ENCODE assay signal across 28 mouse cellular contexts in genomic region chr2:68989117-68989516, GRCm38 (mm10).
DNase-seq lines count a peak whose midpoint lies in the region; TF ChIP-seq lines count a peak whose summit lies in the region.
"Had no signal": no experiment of that assay in that cellular context is flagged by ENCODE, and none has a peak within 500 bp of the region (broad histone marks: within the 10 kb centered on the region; RNA-seq: fewer than 3 reads in every experiment).

No protein-coding gene starts in this region.

- peak overlapping the region; percentile 56; the same call in 1 of the 2 replicates for H3K27ac ChIP-seq in left cerebral cortex, adult 2 months
- H3K27ac ChIP-seq: embryonic facial prominence, embryonic 12.5 days; hindbrain, embryonic 14.5 days; limb, embryonic 13.5 days; lung, embryonic 15.5 days; midbrain, embryonic 10.5 days; midbrain, embryonic 15.5 days; neural tube, embryonic 15.5 days had no signal

- no peak overlapping the region for H3K4me3 ChIP-seq in left cerebral cortex, adult 2 months
- H3K4me3 ChIP-seq: embryonic facial prominence, embryonic 12.5 days; limb, embryonic 13.5 days; lung, embryonic 15.5 days; midbrain, embryonic 10.5 days; midbrain, embryonic 15.5 days; neural tube, embryonic 15.5 days had no signal

- intact Hi-C loops in left cerebral cortex, postnatal 10 days (cut with DNase I): no loop called here
- intact Hi-C loops in left cerebral cortex, adult 2 months (cut with DNase I): loop anchor here (1.0 kb wide), 1 partner anchor 93 kb away; no protein-coding TSS in a partner anchor
- intact Hi-C loops in left cerebral cortex, postnatal 36 days (cut with DNase I): no loop called here

- peak; percentile 29 for DNase-seq in left cerebral cortex, adult 11 months (ENCODE audit: low spot score)
- DNase-seq in left cerebral cortex, postnatal 10 days (ENCODE audit: extremely low spot score in 1 of 2, low spot score in 2 of 2): no peak
- DNase-seq in left cerebral cortex, adult 2 months (ENCODE audit: extremely low spot score in 1 of 2, low spot score in 2 of 2): peak; percentile 47 to 63
- DNase-seq in left cerebral cortex, postnatal 36 days (ENCODE audit: low spot score in 2 of 2): peak; percentile 57 to 58
- DNase-seq in telencephalon, adult 2 months (ENCODE audit: low read depth, low spot score): peak; percentile 88
- DNase-seq in gastrocnemius, adult 8-10 months (ENCODE audit: low spot score in 2 of 2): no peak
- no peak for DNase-seq in adrenal gland, adult 8-10 months
- DNase-seq: adrenal gland, adult 2 months; B cell, adult 2 months; cerebellum, adult 11 months; cerebellum, adult 9-11 months; embryo, embryonic 11 days; gastrocnemius, postnatal 36 days; heart, adult 18-20 months; heart, postnatal 4 days; kidney, adult 11 months; kidney, postnatal 25 days; retina, postnatal 1 day; spleen, adult 18-20 months; thymus, adult 18-20 months; thymus, postnatal 25 days had no signal

- TF ChIP-seq CTCF in left cerebral cortex, adult 2 months (IDR thresholded peaks at IDR 0.05): no peak

Comparison
In these comparisons a context has a peak if more than half of its experiments do, and no peak if none do; other contexts are left out.
1. DNase-seq: peak in left cerebral cortex, adult 11 months (single experiment), left cerebral cortex, adult 2 months (2 of 2), left cerebral cortex, postnatal 36 days (2 of 2) and telencephalon, adult 2 months (single experiment); none in left cerebral cortex, postnatal 10 days (0 of 2), gastrocnemius, adult 8-10 months (0 of 2) and adrenal gland, adult 8-10 months (single experiment).